Mouse (Mus musculus): ENCODE results near the gene Homer3. TPM values are rescaled to one million over a fixed set of nuclear protein-coding genes. Genes with fewer than 3 reads are reported as not detected.

Homer3 gene
- polyA plus RNA-seq, 1 experiment = 9.8 TPM

DNA sequence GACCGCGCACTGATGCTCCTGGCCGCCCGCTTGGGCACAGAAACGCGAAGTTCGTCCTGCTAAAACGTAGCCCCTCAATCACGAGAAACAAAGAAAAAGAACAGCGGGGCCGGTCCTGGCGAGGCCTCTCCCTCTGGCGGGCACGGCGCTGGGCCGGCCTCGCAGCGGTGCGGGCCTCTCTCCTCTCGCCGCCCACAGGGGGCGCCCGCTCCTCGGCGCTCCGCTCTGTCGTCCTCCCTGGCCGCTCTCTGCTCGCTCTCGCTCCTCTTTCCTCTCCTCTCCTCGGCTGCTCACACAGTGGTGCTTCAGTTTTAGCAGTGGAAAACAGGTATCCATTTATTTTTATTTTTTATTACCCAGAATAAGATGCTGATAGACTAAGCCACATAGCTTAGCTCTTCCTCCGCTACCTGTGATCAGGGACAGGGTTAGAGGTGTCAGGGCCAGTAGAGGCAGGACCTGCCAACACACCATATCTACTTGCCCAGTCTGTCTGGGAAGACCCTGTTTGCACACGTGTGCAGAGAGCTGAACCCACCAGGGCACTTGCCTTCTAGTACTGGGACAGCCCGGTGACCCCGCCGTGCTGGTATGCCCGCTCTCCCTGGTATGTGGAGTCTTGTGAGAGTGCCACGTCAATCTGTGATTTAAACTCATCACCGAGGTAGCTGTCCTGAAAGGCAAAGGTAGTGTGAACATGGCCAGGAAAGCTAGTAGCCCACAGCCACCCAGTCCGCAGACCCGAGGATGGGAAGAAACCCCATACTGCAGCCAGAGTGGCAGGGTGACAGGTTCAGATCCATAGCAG lies 49.6 kb downstream of the Homer3 start:
- TF ChIP-seq CTCF (IDR thresholded peaks at IDR 0.05; ENCODE audit: control insufficient read depth, insufficient read depth, insufficient replicate concordance, low read depth, low read length) (peak; percentile 60), POLR2A (IDR thresholded peaks at IDR 0.05; ENCODE audit: control insufficient read depth, low read depth, low read length) (no peak)
- Histone ChIP-seq H3K4me3 (ENCODE audit: control insufficient read depth, low read depth, low read length) (no peak overlapping the region; the same call in 1 of the 2 replicates), H3K4me1 (ENCODE audit: control insufficient read depth, insufficient read depth, low read length) (peaks cover 35% of the 10 kb centered on the region), H3K36me3 (ENCODE audit: control insufficient read depth, insufficient read depth, low read length) (peaks cover 5% of the 10 kb centered on the region), H3K27me3 (ENCODE audit: control insufficient read depth, insufficient read depth, low read length) (no peaks in the 10 kb centered on the region), H3K27ac (ENCODE audit: control insufficient read depth, insufficient read depth, low read depth, low read length) (no peak overlapping the region)

GRCm38 (mm10) chr8:70332878-70333202 lies 50.2 kb downstream of the Homer3 start:
- Histone ChIP-seq H3K36me3 (ENCODE audit: control insufficient read depth, insufficient read depth, low read length) (peaks cover 5% of the 10 kb centered on the region), H3K27ac (ENCODE audit: control insufficient read depth, insufficient read depth, low read depth, low read length) (no peak overlapping the region), H3K27me3 (ENCODE audit: control insufficient read depth, insufficient read depth, low read length) (no peaks in the 10 kb centered on the region), H3K4me3 (ENCODE audit: control insufficient read depth, low read depth, low read length) (no peak overlapping the region), H3K4me1 (ENCODE audit: control insufficient read depth, insufficient read depth, low read length) (peaks cover 35% of the 10 kb centered on the region)
- no peak for TF ChIP-seq POLR2A (IDR thresholded peaks at IDR 0.05; ENCODE audit: control insufficient read depth, low read depth, low read length)
- no peak for TF ChIP-seq CTCF (IDR thresholded peaks at IDR 0.05; ENCODE audit: control insufficient read depth, insufficient read depth, insufficient replicate concordance, low read depth, low read length)

DNA sequence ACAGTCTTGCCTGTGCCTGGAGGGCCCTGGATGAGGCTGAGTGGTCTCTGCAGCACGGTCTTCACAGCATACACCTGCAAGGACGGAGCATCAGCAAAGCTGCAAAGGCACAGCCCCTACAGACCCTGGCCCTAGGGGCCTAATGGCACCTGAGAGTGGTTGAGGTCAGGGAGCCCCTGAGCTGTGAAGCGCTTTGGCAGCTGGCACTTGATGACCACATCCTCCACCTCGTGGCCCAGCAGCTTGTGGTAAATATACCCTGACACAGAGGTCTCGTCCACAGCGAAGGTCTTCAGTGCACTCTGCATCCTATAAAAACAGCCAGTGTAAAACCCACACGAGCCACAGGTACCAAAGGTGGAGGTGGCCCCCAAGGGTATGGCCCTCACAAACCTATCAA lies 56.3 kb downstream of the Homer3 start:
- Histone ChIP-seq H3K4me1 (ENCODE audit: control insufficient read depth, insufficient read depth, low read length) (no peaks in the 10 kb centered on the region; the same call in 1 of the 2 replicates), H3K27ac (ENCODE audit: control insufficient read depth, insufficient read depth, low read depth, low read length) (no peak overlapping the region), H3K27me3 (ENCODE audit: control insufficient read depth, insufficient read depth, low read length) (no peaks in the 10 kb centered on the region), H3K36me3 (ENCODE audit: control insufficient read depth, insufficient read depth, low read length) (peaks cover 3% of the 10 kb centered on the region), H3K4me3 (ENCODE audit: control insufficient read depth, low read depth, low read length) (no peak overlapping the region)
- no peak for TF ChIP-seq CTCF (IDR thresholded peaks at IDR 0.05; ENCODE audit: control insufficient read depth, insufficient read depth, insufficient replicate concordance, low read depth, low read length)
- no peak for TF ChIP-seq POLR2A (IDR thresholded peaks at IDR 0.05; ENCODE audit: control insufficient read depth, low read depth, low read length)

GRCm38 (mm10) chr8:70340659-70341058 lies 58.0 kb downstream of the Homer3 start:
- Histone ChIP-seq H3K36me3 (ENCODE audit: control insufficient read depth, insufficient read depth, low read length) (no peaks in the 10 kb centered on the region; the same call in none of the 2 replicates), H3K4me3 (ENCODE audit: control insufficient read depth, low read depth, low read length) (no peak overlapping the region), H3K4me1 (ENCODE audit: control insufficient read depth, insufficient read depth, low read length) (no peaks in the 10 kb centered on the region; the same call in 1 of the 2 replicates), H3K27ac (ENCODE audit: control insufficient read depth, insufficient read depth, low read depth, low read length) (no peak overlapping the region), H3K27me3 (ENCODE audit: control insufficient read depth, insufficient read depth, low read length) (no peaks in the 10 kb centered on the region)
- TF ChIP-seq POLR2A (IDR thresholded peaks at IDR 0.05; ENCODE audit: control insufficient read depth, low read depth, low read length) = no peak
- no peak for TF ChIP-seq CTCF (IDR thresholded peaks at IDR 0.05; ENCODE audit: control insufficient read depth, insufficient read depth, insufficient replicate concordance, low read depth, low read length)

DNA sequence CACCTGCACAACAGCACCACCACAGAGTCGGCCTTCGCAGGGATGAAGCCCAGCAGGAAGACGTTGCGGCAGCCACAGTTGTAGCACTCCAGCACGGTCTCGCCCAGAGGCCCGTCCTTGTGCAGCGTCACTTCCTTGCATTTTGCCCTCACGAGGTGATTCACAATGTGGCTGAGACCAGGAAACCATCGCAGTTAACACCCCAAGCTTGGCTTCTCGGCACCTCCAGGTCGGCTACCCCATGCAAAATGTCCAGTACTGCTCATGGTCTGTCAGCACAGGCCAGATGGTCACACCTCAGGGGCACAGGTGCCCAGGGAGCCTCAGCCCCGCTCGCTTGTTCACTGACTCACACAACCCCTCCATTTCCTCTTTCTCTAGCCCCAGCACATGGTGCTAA lies 59.4 kb downstream of the Homer3 start:
- H3K36me3 ChIP-seq (ENCODE audit: control insufficient read depth, insufficient read depth, low read length) = no peaks in the 10 kb centered on the region; the same call in none of the 2 replicates
- peak overlapping the region; percentile 62 for H3K4me3 ChIP-seq (ENCODE audit: control insufficient read depth, low read depth, low read length)
- TF ChIP-seq POLR2A (IDR thresholded peaks at IDR 0.05; ENCODE audit: control insufficient read depth, low read depth, low read length) = no peak
- no peak for TF ChIP-seq CTCF (IDR thresholded peaks at IDR 0.05; ENCODE audit: control insufficient read depth, insufficient read depth, insufficient replicate concordance, low read depth, low read length)
- H3K27me3 ChIP-seq (ENCODE audit: control insufficient read depth, insufficient read depth, low read length) = no peaks in the 10 kb centered on the region
- no peak overlapping the region for H3K27ac ChIP-seq (ENCODE audit: control insufficient read depth, insufficient read depth, low read depth, low read length)
- no peaks in the 10 kb centered on the region; the same call in 1 of the 2 replicates for H3K4me1 ChIP-seq (ENCODE audit: control insufficient read depth, insufficient read depth, low read length)

DNA sequence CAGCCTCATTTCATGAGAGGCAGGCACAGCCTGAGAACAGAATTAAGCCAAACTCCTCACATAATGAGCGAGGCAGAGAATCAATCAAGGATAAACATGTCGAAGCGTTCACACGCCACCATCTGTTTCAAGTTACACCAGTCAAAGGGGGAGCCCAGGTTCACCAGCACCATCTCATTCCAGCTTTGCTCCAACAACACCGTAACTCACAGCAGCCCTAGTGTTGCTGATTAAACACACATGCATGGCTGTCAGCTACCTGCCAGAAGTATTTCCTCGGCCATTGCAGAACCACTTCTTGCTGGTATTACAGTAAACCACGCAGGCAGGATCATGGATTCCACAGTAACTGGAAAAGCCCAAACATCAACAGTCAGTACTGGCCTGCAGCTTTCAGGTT lies 60.4 kb downstream of the Homer3 start:
- Histone ChIP-seq H3K4me3 (ENCODE audit: control insufficient read depth, low read depth, low read length) (no peak overlapping the region), H3K27ac (ENCODE audit: control insufficient read depth, insufficient read depth, low read depth, low read length) (no peak overlapping the region), H3K4me1 (ENCODE audit: control insufficient read depth, insufficient read depth, low read length) (no peaks in the 10 kb centered on the region), H3K36me3 (ENCODE audit: control insufficient read depth, insufficient read depth, low read length) (no peaks in the 10 kb centered on the region; the same call in none of the 2 replicates), H3K27me3 (ENCODE audit: control insufficient read depth, insufficient read depth, low read length) (no peaks in the 10 kb centered on the region)
- TF ChIP-seq CTCF (IDR thresholded peaks at IDR 0.05; ENCODE audit: control insufficient read depth, insufficient read depth, insufficient replicate concordance, low read depth, low read length) = no peak
- TF ChIP-seq POLR2A (IDR thresholded peaks at IDR 0.05; ENCODE audit: control insufficient read depth, low read depth, low read length) = no peak

- no peaks in the 10 kb centered on the region; the same call in none of the 2 replicates for H3K4me1 ChIP-seq (ENCODE audit: control insufficient read depth, insufficient read depth, low read length)
- H3K27ac ChIP-seq (ENCODE audit: control insufficient read depth, insufficient read depth, low read depth, low read length) = no peak overlapping the region
- H3K27me3 ChIP-seq (ENCODE audit: control insufficient read depth, insufficient read depth, low read length) = no peaks in the 10 kb centered on the region
- H3K4me3 ChIP-seq (ENCODE audit: control insufficient read depth, low read depth, low read length) = no peak overlapping the region
- no peaks in the 10 kb centered on the region; the same call in none of the 2 replicates for H3K36me3 ChIP-seq (ENCODE audit: control insufficient read depth, insufficient read depth, low read length)
- no peak for TF ChIP-seq POLR2A (IDR thresholded peaks at IDR 0.05; ENCODE audit: control insufficient read depth, low read depth, low read length)
- TF ChIP-seq CTCF (IDR thresholded peaks at IDR 0.05; ENCODE audit: control insufficient read depth, insufficient read depth, insufficient replicate concordance, low read depth, low read length) = no peak
Observed at GRCm38 (mm10) chr8:70343696-70344095, 61.1 kb downstream of the Homer3 start.

Other genes with a start within 250 kb of the Homer3 start
- gene Mau2, start 240.1 kb upstream of the Homer3 start, polyA plus RNA-seq (2012; rRNA removed) = 46.0 and 52.7 TPM in 2 replicates
- gene Sugp1, start 240.0 kb upstream of the Homer3 start, polyA plus RNA-seq (2012; rRNA removed) = 32.5 and 34.5 TPM in 2 replicates
- gene Tm6sf2, start 209.9 kb upstream of the Homer3 start, polyA plus RNA-seq (2012; rRNA removed) = 11.0 and 14.1 TPM in 2 replicates
- gene Hapln4, start 199.4 kb upstream of the Homer3 start, polyA plus RNA-seq (2012; rRNA removed) = 0.23 and 0.31 TPM in 2 replicates
- 7.3 and 8.9 TPM in 2 replicates for gene Ncan, start 162.0 kb upstream of the Homer3 start, polyA plus RNA-seq (2012; rRNA removed)
- gene Nr2c2ap, start 151.5 kb upstream of the Homer3 start, polyA plus RNA-seq (2012; rRNA removed) = 3.8 and 4.8 TPM in 2 replicates
- 19.1 TPM in 2 replicates for gene Rfxank, start 143.7 kb upstream of the Homer3 start, polyA plus RNA-seq (2012; rRNA removed)
- 104 and 117 TPM in 2 replicates for gene Borcs8, start 143.3 kb upstream of the Homer3 start, polyA plus RNA-seq (2012; rRNA removed)
- 2.6 and 3.7 TPM in 2 replicates for gene Mef2b, start 143.1 kb upstream of the Homer3 start, polyA plus RNA-seq (2012; rRNA removed)
- gene Tmem161a, start 110.5 kb upstream of the Homer3 start, polyA plus RNA-seq (2012; rRNA removed) = 13.4 and 17.7 TPM in 2 replicates
- 11.8 and 12.3 TPM in 2 replicates for gene Slc25a42, start 70.5 kb upstream of the Homer3 start, polyA plus RNA-seq (2012; rRNA removed)
- 206 and 208 TPM in 2 replicates for gene Sugp2, start 48.6 kb upstream of the Homer3 start, polyA plus RNA-seq (2012; rRNA removed)
- 5.4 and 5.5 TPM in 2 replicates for gene Armc6, start 48.4 kb upstream of the Homer3 start, polyA plus RNA-seq (2012; rRNA removed)
- 95.5 and 101 TPM in 2 replicates for gene Ddx49, start 19.7 kb downstream of the Homer3 start, polyA plus RNA-seq (2012; rRNA removed)
- gene Cope, start 19.7 kb downstream of the Homer3 start, polyA plus RNA-seq (2012; rRNA removed) = 102 and 115 TPM in 2 replicates
- 0.43 and 0.48 TPM in 2 replicates for gene Cers1, start 32.9 kb downstream of the Homer3 start, polyA plus RNA-seq (2012; rRNA removed)
- 0.20 and 0.24 TPM in 2 replicates for gene Gdf1, start 47.0 kb downstream of the Homer3 start, polyA plus RNA-seq (2012; rRNA removed)
- 33.3 and 35.4 TPM in 2 replicates for gene Upf1, start 70.5 kb downstream of the Homer3 start, polyA plus RNA-seq (2012; rRNA removed)
- gene Comp, start 90.7 kb downstream of the Homer3 start, polyA plus RNA-seq (2012; rRNA removed) = 409 and 456 TPM in 2 replicates
- gene Crtc1, start 156.8 kb downstream of the Homer3 start, polyA plus RNA-seq (2012; rRNA removed) = 11.3 and 12.3 TPM in 2 replicates
- 3.6 and 4.8 TPM in 2 replicates for gene Klhl26, start 194.1 kb downstream of the Homer3 start, polyA plus RNA-seq (2012; rRNA removed)
- 62.6 and 62.9 TPM in 2 replicates for gene Tmem59l, start 204.5 kb downstream of the Homer3 start, polyA plus RNA-seq (2012; rRNA removed)
- gene Crlf1, start 210.3 kb downstream of the Homer3 start, polyA plus RNA-seq (2012; rRNA removed) = 126 and 137 TPM in 2 replicates
- 23.9 and 26.9 TPM in 2 replicates for gene Rex1bd, start 223.9 kb downstream of the Homer3 start, polyA plus RNA-seq (2012; rRNA removed)
- gene Uba52, start 228.0 kb downstream of the Homer3 start, polyA plus RNA-seq (2012; rRNA removed) = 768 and 853 TPM in 2 replicates
- 179 and 198 TPM in 2 replicates for gene Fkbp8, start 244.9 kb downstream of the Homer3 start, polyA plus RNA-seq (2012; rRNA removed)
- 77.9 and 84.7 TPM in 2 replicates for gene Kxd1, start 245.1 kb downstream of the Homer3 start, polyA plus RNA-seq (2012; rRNA removed)